15 mouse cellular contexts compared by ENCODE assay signal in the genomic region with DNA sequence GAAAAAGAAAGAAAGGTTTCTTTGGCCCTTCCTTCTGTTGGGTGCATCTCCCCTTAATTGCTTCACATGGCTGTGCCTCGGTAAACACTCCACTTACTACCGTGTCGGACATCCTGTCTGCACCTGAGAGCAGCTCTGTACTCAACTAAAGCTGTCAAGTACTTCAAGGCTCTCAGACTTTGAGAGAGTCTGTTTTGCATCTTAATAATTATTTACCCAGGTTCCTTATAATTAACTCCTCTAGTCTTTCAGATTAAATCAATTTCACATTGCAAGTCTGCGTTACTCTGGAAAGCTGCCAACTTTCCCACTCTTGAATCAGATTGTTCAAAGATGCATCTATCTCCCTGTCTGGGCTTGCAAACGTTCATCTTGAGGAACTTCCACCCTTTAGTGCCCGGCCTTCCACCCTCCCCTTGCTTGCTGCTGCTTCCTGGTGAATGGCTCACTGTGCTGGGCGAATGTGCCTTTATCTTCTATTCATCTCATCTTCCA.
DNase-seq lines count a peak whose midpoint lies in the region; ATAC-seq lines count a peak whose summit lies in the region.
"Had no signal": no experiment of that assay in that cellular context is flagged by ENCODE, and none has a peak within 500 bp of the region (broad histone marks: within the 10 kb centered on the region; RNA-seq: fewer than 3 reads in every experiment).

No protein-coding gene starts in this region.

- H3K4me1 ChIP-seq in kidney, embryonic 15.5 days: peaks cover 29% of the 10 kb centered on the region
- H3K4me1 ChIP-seq in forebrain, embryonic 15.5 days: peaks cover 14% of the 10 kb centered on the region

- H3K27me3 ChIP-seq in kidney, embryonic 15.5 days: no peaks in the 10 kb centered on the region
- peaks cover 3% of the 10 kb centered on the region; the same call in 1 of the 2 replicates for H3K27me3 ChIP-seq in forebrain, embryonic 15.5 days

- no peak overlapping the region for H3K9ac ChIP-seq in kidney, embryonic 15.5 days
- no peak overlapping the region for H3K9ac ChIP-seq in forebrain, embryonic 15.5 days (replicated peaks)
- H3K9ac ChIP-seq: liver, postnatal 0 days had no signal

- no peak overlapping the region for H3K4me2 ChIP-seq in kidney, embryonic 15.5 days
- no peak overlapping the region for H3K4me2 ChIP-seq in forebrain, embryonic 15.5 days (replicated peaks)
- H3K4me2 ChIP-seq: heart, embryonic 11.5 days had no signal

- no peaks in the 10 kb centered on the region for H3K9me3 ChIP-seq in kidney, embryonic 15.5 days (replicated peaks)
- H3K9me3 ChIP-seq in forebrain, embryonic 15.5 days: no peaks in the 10 kb centered on the region

- no peak overlapping the region for H3K27ac ChIP-seq in kidney, embryonic 15.5 days
- H3K27ac ChIP-seq in forebrain, embryonic 15.5 days (replicated peaks): 0 out of 2 replicates have a peak overlapping the region, but pooled peaks have one; percentile 19
- H3K27ac ChIP-seq: macrophage had no signal

- no peak overlapping the region for H3K4me3 ChIP-seq in kidney, embryonic 15.5 days (replicated peaks)
- no peak overlapping the region for H3K4me3 ChIP-seq in forebrain, embryonic 15.5 days

- 39% methylated on average over 7 of the region's 7 CpGs for WGBS in kidney, embryonic 15.5 days
- WGBS in forebrain, embryonic 15.5 days: 12% methylated on average over 7 of the region's 7 CpGs

- H3K36me3 ChIP-seq in kidney, embryonic 15.5 days: no peaks in the 10 kb centered on the region
- H3K36me3 ChIP-seq in forebrain, embryonic 15.5 days: no peaks in the 10 kb centered on the region

- DNase-seq in cerebellum, postnatal 10 days: peak; percentile 37 to 67
- no peak for DNase-seq in cerebellum, adult 9-11 months
- no peak for DNase-seq in kidney, postnatal 4 days
- peak; percentile 48 for DNase-seq in brain, adult 2 months (ENCODE audit: low read depth, low spot score)
- DNase-seq in T-cell, adult 2 months (ENCODE audit: low spot score): no peak
- DNase-seq in thymus, postnatal 36 days: no peak
- DNase-seq: adrenal gland, adult 8-10 months; B cell, adult 2 months; gastrocnemius, postnatal 14 days; liver, postnatal 0 days; right cerebral cortex, postnatal 25 days had no signal

- ATAC-seq in kidney, embryonic 15.5 days (replicated peaks; ENCODE audit: low FRiP score): peak; percentile 55; the same call in 1 of the 2 replicates
- ATAC-seq in forebrain, embryonic 15.5 days (replicated peaks): peak; percentile 65
- ATAC-seq: liver, postnatal 0 days had no signal

Comparison
In these comparisons a context has a peak if more than half of its experiments do, and no peak if none do; other contexts are left out.
1. DNase-seq: peak in cerebellum, postnatal 10 days (2 of 2) and brain, adult 2 months (single experiment); none in cerebellum, adult 9-11 months (single experiment), kidney, postnatal 4 days (0 of 2), T-cell, adult 2 months (single experiment) and thymus, postnatal 36 days (0 of 2).